Mouse (Mus musculus) kidney, postnatal 0 days (tissue): ENCODE measurements around the gene Eml6. TPM values are rescaled to one million over a fixed set of nuclear protein-coding genes. Genes with fewer than 3 reads are reported as not detected.

Source experiments
- ATAC-seq: fragments of 200-750 bp; cut with Nextera tagmentation; replicated peaks from 2 replicates; pipeline ENCODE4 v1.8.0; 2017; ENCODE audit warnings: low read depth, moderate number of reproducible peaks, moderate TSS enrichment, moderate library complexity; ENCODE audit not compliant: low FRiP score
- DNase-seq: peaks from one replicate; pipeline ENCODE4 v3.0.0-alpha.2; 2016; ENCODE audit warnings: low spot score
- H3K27ac ChIP-seq: fragments of 300-500 bp; sonication (generic); 2 replicates; pipeline ENCODE4 v1.5.1; 2014; ENCODE audit warnings: mild to moderate bottlenecking
- H3K27me3 ChIP-seq: fragments of 300-500 bp; sonication (generic); 2 replicates; pipeline ENCODE4 v1.6.1; 2014; ENCODE audit warnings: low read length, mixed read lengths; ENCODE audit not compliant: insufficient read depth
- H3K36me3 ChIP-seq: fragments of 300-500 bp; sonication (generic); 2 replicates; pipeline ENCODE4 v1.6.1; 2014; ENCODE audit warnings: low read length, mixed read lengths; ENCODE audit not compliant: insufficient read depth
- H3K4me1 ChIP-seq: fragments of 300-500 bp; sonication (generic); replicated peaks from 2 replicates; pipeline ENCODE4 v1.6.1; 2014; ENCODE audit warnings: antibody characterized with exemption, low read length, mixed read lengths; ENCODE audit not compliant: insufficient read depth
- H3K4me2 ChIP-seq: fragments of 300-500 bp; sonication (generic); 2 replicates; pipeline ENCODE4 v1.6.1; 2014; ENCODE audit warnings: mild to moderate bottlenecking, low read length, moderate library complexity, mixed read lengths
- H3K4me3 ChIP-seq: fragments of 300-500 bp; sonication (generic); replicated peaks from 2 replicates; pipeline ENCODE4 v1.5.1; 2014; ENCODE audit warnings: low read depth, low read length
- H3K9ac ChIP-seq: fragments of 300-500 bp; sonication (generic); 2 replicates; pipeline ENCODE4 v1.6.1; 2014; ENCODE audit warnings: low read depth, low read length
- H3K9me3 ChIP-seq: fragments of 300-500 bp; sonication (generic); replicated peaks from 2 replicates; pipeline ENCODE4 v1.6.1; 2016; ENCODE audit warnings: low read length, inconsistent platforms, mixed read lengths
- CTCF ChIP-seq: IDR thresholded peaks from 2 replicates; pipeline ENCODE4 v1.5.1; 2016; ENCODE audit warnings: antibody characterized with exemption, low read depth, mild to moderate bottlenecking, moderate library complexity
- WGBS: fragments of 180-500 bp; shearing (Covaris S2); extraction: QIAGEN DNeasy Blood & Tissue Kit; methylation state at CpG from one replicate; pipeline ENCODE4 v1.1.7; 2014; 5-methylcytosine and 5-hydroxymethylcytosine counted together
- polyA plus RNA-seq: library from polyadenylated mRNA; unstranded; fragments of >200 nt; fragmentation: Nextera tagmentation; extraction: Ambion mirVana; gene quantifications from 2 replicates; pipeline ENCODE4 v1.2.1, GENCODE M21; 2015

Eml6 gene
- polyA plus RNA-seq, 1 experiment from 2014 or later = 1.2 TPM

DNA sequence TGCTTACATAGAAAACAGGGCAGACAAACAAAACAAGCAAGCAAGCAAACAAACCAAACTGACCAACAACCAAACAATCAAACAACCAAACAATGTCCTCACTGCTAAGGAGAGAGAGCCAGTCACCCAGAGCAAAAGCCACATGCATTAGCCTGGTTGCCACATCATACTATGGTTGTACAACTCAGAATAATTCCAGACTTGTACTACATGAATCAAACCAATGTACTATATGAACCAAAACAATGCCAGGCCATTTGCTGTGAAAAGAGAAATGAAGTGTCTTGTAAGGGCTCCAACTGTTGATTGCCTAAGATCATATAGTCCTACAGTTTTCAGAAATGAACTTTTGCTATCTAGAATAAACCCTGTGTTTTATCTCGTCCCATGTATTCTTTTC lies 237.3 kb downstream of the Eml6 start:
- Histone ChIP-seq H3K4me3 (no peak overlapping the region), H3K4me1 (no peaks in the 10 kb centered on the region), H3K27ac (no peak overlapping the region), H3K36me3 (no peaks in the 10 kb centered on the region), H3K9me3 (no peaks in the 10 kb centered on the region), H3K9ac (no peak overlapping the region), H3K4me2 (no peak overlapping the region), H3K27me3 (no peaks in the 10 kb centered on the region)
- no peak for TF ChIP-seq CTCF
- 61% methylated on average over 1 of the region's 1 CpGs for WGBS
- ATAC-seq (no peak), DNase-seq (no peak)

DNA sequence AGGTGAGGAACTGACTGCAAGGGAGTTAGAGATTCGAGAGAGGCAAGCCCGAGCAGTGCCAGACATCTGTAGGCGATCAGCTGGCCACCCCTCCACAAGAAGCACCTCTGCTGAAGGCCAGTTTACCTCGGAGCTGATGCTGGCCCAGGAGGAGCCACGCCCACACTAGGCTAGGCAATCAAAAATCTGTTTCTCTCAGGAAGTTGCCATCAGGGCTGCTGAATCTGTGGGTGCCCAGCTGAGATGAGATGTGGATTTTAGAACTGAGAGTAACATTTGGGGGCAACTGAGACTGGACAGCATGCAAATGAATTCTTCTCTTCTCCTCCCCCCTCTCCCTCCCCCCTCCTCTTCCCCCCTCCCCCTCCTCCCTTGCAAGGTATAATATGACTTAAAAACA lies 238.4 kb downstream of the Eml6 start:
- no peak for ATAC-seq
- 10% methylated on average over 5 of the region's 5 CpGs for WGBS
- DNase-seq = no peak

DNA sequence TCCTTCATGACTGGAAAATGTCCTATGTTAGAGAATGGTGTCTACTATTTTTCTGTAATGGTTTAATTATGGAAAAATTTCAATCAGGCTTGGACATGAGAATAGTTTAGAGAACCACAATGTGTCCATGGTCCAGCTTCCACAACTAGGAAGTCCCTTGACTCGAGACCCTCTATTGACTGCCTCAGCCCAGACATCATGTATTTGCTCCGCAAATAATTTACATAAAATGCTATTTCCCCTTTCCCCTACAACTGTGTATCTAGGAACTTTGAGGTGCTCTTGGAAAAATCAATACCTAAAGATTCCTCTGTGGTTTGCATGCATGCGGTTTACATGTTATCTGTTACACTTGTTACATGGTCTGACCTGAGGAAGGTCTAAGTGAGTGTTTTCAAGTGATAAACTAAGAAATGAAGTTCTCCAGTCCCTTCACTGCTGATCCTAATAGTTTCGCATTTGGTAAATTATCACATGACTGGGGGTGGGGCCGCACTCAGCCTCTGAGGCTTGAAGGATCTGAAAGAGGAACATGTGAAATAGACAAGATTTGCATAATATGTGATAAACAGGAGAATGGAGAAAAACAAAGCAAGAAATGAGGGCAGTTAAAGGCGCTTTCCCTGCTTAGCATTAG lies 239.1 kb downstream of the Eml6 start:
- Histone ChIP-seq H3K9ac (no peak overlapping the region), H3K27me3 (no peaks in the 10 kb centered on the region), H3K27ac (no peak overlapping the region), H3K9me3 (no peaks in the 10 kb centered on the region), H3K36me3 (no peaks in the 10 kb centered on the region), H3K4me3 (no peak overlapping the region), H3K4me1 (no peaks in the 10 kb centered on the region), H3K4me2 (no peak overlapping the region)
- ATAC-seq = no peak
- no peak for DNase-seq
- WGBS = 85% methylated on average over 6 of the region's 6 CpGs
- TF ChIP-seq CTCF = no peak

More for the DNA sequence above, 238.4 kb downstream of the Eml6 start:
- Histone ChIP-seq H3K9me3 (no peaks in the 10 kb centered on the region), H3K9ac (no peak overlapping the region), H3K27ac (no peak overlapping the region), H3K4me2 (no peak overlapping the region), H3K27me3 (no peaks in the 10 kb centered on the region), H3K4me1 (no peaks in the 10 kb centered on the region), H3K4me3 (no peak overlapping the region), H3K36me3 (no peaks in the 10 kb centered on the region)
- no peak for TF ChIP-seq CTCF

DNA sequence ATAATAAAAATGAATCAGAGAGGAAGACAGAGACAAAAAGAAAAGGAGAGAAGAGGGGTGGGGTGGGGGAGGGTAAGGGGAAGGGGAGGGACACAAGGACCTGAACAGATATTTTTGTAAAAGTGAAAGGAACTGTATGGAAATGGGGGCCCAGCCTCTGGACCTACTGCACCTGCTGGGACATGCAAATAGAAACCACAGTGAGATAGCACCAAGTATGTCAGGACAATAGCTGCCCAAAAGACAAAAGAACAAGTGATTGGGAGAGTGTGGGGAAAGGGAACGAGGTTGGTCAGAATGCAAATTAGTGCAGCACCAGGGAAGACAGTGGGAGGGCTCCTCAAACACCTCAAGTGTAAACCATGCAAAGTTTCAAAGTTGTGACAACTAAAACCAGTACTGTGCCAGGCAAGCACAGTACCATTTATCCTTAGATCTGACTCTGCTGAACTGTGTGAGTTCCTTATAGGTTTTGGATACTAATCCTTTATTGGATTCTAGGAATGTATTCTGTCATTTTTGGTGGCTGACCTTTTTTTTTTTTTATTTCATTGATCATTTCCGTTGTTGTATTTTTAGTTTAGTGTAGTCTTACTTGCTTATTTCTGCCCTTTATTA lies 246.3 kb downstream of the Eml6 start:
- no peaks in the 10 kb centered on the region for H3K27me3 ChIP-seq
- DNase-seq = no peak
- no peak overlapping the region for H3K27ac ChIP-seq
- H3K4me1 ChIP-seq = no peaks in the 10 kb centered on the region
- H3K9me3 ChIP-seq = no peaks in the 10 kb centered on the region
- no peaks in the 10 kb centered on the region for H3K36me3 ChIP-seq
- no peak for ATAC-seq
- TF ChIP-seq CTCF = no peak
- H3K9ac ChIP-seq = no peak overlapping the region
- H3K4me2 ChIP-seq = no peak overlapping the region
- H3K4me3 ChIP-seq = no peak overlapping the region
- WGBS = 73% methylated on average over 2 of the region's 2 CpGs

DNA sequence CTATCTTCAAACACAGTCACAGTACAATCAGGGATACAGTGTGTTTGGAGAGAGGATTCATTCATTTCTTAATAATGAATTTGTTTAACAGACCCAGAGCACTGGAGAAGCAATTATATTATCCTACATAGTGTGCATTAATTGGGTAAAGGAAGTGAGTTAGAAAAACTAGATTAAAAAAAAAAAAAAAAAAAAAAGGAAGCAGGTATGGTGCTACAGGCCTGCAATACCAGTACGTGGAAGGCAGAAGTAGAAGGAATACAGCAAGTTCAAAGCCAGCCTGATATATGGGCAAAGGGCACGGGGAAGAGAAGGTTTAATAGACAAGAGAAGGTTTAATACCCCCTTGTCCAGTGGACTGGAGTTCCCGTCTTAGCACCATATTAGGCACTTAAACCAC lies 246.9 kb downstream of the Eml6 start:
- Histone ChIP-seq H3K36me3 (no peaks in the 10 kb centered on the region), H3K4me3 (no peak overlapping the region), H3K27ac (no peak overlapping the region), H3K9me3 (no peaks in the 10 kb centered on the region), H3K9ac (no peak overlapping the region), H3K4me1 (no peaks in the 10 kb centered on the region), H3K27me3 (no peaks in the 10 kb centered on the region), H3K4me2 (no peak overlapping the region)
- TF ChIP-seq CTCF = no peak
- WGBS = 62% methylated on average over 3 of the region's 3 CpGs
- ATAC-seq (no peak), DNase-seq (no peak)

DNA sequence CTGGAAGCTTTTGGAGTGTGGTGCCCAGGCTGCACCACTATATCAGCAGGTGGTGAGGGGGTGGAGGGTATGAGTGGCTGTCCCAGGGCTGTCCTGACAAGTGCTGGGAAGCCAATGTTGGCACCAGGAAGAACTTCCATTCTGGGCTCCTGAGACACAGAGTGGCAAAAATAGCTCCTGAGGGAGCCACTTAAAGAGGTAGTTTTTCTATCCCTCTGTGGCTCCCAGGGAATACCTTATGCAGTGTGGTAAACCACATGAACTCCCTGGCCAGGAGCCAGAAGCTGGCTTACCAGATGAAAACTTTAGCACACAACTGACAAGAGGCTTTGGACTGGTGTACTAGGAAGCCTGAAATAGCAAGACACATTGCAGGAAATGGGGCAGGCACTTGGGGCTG lies 247.9 kb downstream of the Eml6 start:
- no peak overlapping the region for H3K4me2 ChIP-seq
- no peaks in the 10 kb centered on the region for H3K4me1 ChIP-seq
- H3K27me3 ChIP-seq = no peaks in the 10 kb centered on the region
- no peak overlapping the region for H3K4me3 ChIP-seq
- H3K9ac ChIP-seq = no peak overlapping the region
- H3K36me3 ChIP-seq = no peaks in the 10 kb centered on the region
- H3K9me3 ChIP-seq = no peaks in the 10 kb centered on the region
- ATAC-seq (no peak), DNase-seq (no peak)
- no peak for TF ChIP-seq CTCF
- H3K27ac ChIP-seq = no peak overlapping the region

DNA sequence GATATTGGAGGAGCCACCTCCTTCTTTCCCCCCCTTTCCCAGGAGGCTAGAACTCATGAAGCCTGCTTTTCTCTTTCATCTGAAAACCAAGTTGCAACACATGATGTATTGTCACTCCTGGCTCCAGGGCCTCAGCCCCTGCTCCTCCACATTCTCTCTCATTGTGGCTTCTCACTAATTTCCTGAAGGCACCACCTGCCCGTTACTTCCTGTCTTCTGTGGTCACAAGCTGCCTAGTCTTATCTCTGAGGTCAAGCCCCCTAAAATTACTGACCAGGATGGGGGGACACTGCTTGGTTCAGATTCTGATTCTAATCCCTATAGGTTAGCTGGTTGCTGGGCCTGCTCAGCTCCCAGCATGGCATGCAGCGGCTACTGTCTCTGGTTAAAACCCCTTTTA lies 251.1 kb downstream of the Eml6 start:
- Histone ChIP-seq H3K9ac (no peak overlapping the region), H3K27ac (no peak overlapping the region), H3K4me1 (no peaks in the 10 kb centered on the region), H3K4me3 (no peak overlapping the region), H3K9me3 (no peaks in the 10 kb centered on the region), H3K4me2 (no peak overlapping the region), H3K36me3 (no peaks in the 10 kb centered on the region), H3K27me3 (no peaks in the 10 kb centered on the region)
- 64% methylated on average over 2 of the region's 2 CpGs for WGBS
- ATAC-seq (no peak), DNase-seq (no peak)
- no peak for TF ChIP-seq CTCF
